Mouse (Mus musculus) adrenal gland, postnatal 25 days (tissue): ENCODE results near the gene Maml3. TPM values are rescaled to one million over a fixed set of nuclear protein-coding genes. Genes with fewer than 3 reads are reported as not detected.

ENCODE experiments used
- DNase-seq: peaks from one replicate; pipeline ENCODE4 v3.0.0; 2021; ENCODE audit warnings: mixed read lengths
- total RNA-seq: library from RNA; stranded (reverse); gene quantifications from 2 replicates; pipeline ENCODE4 v1.2.3, GENCODE M21; 2021

Gene Maml3
- total RNA-seq, 1 experiment from 2014 or later = 11.8 TPM

DNA sequence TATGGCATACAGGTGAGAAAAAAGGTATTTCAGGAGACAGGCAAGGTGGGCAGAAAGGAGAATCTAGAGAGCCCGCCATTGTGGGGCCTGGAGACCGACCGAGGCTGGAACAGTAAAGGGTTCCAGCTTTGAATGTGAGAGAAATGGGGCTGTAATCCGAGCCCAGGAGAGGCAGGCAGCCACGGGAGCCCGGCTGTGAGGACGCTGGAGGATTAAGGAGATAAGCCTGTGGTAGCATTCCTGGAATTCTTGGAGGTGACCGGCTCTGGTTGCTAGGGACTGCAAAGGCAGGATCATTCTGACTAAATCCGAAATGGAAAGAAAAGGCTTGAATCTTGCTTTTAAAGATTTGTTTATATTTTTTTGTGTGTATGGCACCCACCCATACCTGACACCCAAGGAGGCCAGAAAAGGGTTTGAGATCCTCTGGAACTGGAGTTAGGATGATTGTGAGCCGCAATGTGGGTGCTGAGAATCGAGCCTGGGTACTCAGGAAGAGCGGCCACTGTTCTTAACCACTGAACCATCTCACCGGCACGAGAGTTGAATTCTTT, 196.4 kb downstream of the Maml3 start:
- DNase-seq = no peak

DNA sequence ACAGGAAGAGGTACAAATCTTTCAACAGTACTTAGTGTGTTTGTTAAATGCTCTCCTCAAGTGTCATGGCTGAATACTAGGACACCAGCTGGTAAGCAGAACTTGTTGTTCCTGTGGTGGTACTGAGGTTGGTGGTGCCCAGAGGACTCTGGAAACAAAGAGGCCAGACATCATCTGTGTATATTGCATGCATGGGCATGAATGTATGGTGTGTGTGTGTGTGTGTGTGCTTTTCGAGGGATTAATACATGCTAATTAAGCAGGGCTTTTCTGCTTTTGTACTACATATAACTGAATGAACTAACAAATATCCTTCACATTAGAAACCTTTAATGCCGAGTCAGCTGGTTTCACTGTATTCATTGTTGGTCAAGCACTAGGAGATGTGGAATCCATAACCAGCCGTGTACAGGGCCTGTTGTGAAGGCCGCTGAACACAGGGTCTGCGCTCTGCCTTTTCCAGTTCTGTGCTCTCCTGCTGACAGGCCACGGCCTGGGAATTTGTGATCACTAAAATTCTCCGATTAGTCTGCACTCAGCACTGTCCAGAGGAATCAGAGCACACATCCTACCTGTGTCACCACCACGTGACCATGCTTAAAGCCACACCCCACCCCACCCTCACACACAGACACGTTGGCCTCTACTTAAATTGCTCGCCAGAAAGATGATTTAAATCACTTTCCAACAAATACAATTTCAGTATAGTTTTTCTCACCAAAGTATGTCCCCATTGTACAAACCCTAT, 197.6 kb downstream of the Maml3 start:
- no peak for DNase-seq

DNA sequence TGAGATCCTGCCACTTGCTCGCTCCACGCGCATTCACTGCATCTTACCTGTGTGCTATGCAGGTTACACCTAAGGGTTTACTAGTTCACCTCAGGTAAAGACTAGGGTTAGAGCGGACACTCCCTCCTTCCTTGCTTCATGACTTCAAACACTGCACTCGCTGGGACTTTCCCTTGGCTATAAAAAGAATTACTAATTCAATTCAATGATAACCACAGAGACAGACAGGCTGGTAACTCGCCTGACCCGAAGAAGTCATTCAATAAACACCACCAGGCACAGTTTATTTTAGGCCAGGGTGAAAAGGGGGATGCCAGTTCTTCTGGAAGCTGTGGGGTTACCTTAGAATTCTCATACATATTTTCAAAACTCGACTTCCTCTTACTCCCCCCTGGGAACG, 199.0 kb downstream of the Maml3 start:
- no peak for DNase-seq

DNA sequence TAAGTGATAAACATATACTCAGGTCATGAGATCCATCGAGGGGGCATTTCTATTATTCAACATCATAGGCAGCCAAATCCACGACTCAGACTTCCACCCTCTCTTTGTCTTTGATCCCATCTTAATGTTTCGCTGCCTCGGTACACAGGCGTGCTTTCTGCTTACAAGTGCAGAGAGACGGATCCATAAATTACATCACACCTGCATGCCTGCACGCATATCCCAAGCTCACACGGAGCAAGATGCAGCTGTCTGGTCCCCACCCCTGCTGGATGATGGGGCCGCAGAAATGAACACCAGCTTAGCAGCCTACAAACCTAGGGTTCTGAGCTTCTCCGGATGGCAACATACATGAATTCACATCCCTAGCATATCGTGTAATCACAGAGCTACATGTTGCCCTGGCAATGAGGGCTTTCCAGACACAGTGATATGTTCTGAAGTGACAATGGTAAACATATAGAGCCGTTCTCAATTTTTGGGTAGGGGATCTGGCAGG, 200.5 kb downstream of the Maml3 start:
- DNase-seq = no peak

DNA sequence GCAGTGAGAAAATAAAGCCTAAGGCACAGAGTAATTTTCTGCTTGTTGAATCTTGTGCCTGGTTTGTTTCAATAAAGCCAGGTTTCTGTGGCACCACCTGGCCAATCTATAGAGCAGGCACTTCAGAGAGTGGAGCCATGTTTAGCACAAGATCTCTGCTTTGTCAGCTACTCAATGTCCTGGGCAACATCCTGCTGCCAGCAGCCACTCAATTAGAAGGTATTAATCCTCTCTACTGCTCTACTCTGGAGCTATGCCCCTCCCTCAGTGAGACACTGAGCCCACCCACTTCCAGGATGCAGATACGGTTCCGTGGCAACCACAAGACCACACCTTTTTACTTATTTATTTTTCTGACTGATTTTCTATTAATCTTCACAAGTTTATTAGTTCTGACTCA, 203.7 kb downstream of the Maml3 start:
- DNase-seq = no peak

DNA sequence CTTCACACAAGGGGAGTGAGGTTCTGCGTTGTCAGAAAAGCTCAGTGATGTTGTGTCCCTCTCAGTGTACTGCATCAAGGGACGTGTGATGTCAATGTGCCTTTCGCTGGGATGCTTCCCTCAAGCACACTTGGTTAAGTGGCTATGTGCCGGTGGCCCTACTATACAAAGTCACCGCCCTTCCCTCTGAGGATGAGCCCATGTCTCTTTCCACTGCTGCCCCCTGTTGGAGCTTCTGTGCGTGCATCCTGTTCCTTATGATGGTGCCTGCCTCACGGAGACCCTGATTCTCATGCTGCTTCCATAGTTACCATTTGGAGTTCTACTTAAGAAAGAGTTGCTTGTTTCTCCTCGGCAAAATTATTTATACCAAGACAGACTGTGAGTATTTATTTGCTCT, 210.4 kb downstream of the Maml3 start:
- DNase-seq = no peak

DNA sequence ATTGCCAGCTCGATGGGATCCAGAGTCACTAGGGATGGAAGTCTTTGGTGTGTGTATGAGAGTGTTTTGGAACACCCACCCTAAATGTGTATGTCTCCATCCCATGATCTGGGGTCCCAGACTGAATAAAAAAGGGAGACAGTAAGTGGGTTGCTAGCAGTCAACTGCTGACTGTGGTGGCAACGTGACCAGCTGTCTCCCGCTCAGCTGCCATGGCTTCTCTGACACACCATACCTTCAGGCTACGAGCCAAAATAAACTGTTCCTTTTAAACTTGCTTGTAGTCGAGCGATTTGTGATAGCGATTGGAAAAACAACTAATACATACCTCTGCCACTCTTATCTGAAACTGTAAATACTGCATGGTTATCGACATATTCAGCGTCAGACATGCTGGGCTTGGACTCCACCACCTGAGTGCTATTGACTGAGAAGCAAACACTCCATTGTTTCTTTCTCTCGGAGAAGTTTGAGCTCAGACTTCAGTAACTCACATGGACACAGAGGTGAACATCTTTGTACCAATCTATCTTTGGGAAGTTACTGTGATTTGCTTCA, 213.2 kb downstream of the Maml3 start:
- no peak for DNase-seq

DNA sequence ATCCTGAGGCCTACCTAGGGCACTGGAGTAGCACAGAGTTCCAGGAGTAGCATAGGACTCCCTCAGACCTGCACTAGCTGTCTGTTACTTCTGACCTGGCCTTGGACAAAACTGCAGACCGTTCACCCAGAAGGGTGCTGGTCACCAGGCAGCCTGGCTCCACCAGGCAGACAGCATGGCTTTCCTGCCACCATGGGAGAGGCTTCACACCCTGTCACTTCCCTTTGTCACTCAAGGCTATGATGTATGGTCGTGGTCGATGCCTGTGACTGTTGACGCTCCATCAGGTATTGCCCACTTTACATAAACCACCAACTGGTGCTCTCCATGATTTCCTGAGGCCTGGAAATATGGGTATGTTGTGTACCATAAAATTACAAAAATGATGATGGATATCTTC, 214.7 kb downstream of the Maml3 start:
- no peak for DNase-seq

DNA sequence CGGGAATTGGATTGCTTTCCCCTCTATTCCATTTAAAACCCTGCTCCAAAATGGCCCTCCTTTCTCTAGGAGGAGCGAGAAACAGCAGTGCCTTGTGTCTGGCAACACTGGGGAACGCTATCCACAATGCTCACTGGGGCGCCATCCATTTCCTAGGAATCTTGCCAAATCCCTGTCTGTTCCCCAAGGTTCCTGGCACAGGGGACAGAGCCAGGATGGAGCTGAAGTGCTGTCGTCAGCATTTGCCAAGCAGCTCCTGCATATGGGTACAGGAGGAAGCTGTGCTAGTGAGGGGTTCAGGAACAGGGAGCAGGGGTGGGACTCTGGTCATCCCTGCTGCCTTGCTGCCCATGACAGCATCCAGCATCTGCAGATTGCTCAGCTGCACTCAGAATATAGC, 215.1 kb downstream of the Maml3 start:
- peak; percentile 61 for DNase-seq

- no peak for DNase-seq
Measured at GRCm38 (mm10) chr3:51888662-51889433, 216.0 kb downstream of the Maml3 start.

DNA sequence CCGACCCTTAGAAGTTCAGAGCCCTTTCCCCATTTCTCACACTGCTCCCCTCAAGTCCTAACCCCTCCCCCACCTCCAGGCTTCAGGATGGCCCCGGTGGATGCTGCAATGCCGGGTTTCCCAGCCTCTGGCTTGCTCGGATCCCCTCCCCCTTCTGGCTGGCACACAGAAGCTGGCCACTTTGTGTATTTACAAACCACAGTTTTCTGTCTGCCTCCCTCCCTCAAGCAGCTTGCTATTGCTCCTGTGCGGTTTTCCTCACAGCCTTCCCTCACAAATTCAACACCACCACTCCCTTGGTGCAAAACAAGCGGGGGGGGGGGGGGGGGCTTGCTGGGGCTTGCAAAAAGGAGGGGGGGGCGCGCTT, 216.6 kb downstream of the Maml3 start:
- no peak for DNase-seq

DNA sequence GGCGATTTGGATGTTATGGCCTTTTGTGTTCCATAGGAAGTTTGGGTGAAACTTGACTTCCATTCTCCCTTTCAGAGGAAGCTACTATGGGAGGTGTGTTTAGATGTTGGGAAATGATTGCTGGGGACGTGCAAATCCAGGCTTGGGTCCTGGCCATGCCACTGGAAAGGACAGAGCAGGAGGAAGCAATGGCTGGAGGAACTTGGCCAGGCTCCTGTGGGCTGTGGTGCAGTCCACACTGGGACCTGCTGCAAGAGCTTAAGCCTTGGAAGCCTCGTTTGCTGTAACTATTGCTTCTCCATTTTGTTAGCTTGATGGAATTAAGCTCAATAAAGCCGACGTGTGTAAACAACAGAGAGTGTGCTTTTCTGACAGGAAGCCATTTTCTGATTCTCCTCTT, 219.0 kb downstream of the Maml3 start:
- DNase-seq = peak; percentile 23

DNA sequence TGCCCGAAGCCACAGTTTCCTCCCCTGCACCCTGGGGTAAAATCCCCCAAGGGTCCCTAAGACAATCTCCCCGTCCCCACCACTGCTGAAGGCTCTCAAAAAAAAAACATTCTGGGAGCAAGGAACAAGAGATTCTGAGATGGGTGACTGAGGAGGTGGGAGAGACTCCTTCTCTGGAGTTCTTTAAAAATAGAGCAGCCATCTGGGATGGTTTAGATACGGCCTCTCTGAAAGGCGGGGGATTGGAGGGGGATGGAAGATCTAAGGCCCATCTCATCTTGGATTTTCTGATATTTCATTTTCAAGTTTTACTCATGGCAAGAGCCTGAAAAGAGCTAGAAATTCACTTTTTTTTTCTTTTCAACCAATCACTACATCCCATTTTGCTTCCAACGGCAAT, 219.4 kb downstream of the Maml3 start:
- no peak for DNase-seq

- peak; percentile 8 for DNase-seq
Measured at GRCm38 (mm10) chr3:51881981-51882380, 222.9 kb downstream of the Maml3 start.

DNA sequence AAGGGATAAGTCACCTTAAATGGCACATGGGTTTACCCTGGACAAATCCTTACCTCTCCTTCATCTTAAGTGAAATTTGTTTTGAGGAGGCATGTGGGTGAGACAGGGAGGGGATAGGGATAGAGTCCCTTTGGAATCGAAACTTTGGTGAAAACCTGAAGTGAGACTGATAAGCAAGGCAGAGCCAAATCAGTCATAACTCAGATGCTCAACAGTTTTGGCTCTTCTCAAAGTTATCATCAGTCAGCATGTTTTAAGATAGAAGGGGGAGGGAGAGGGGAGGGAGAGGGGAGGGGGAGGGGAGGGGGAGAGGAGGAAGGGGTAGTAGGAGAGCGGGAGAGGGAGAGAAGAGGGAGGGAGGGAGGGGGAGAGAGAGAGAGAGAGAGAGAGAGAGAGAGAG, 223.5 kb downstream of the Maml3 start:
- DNase-seq = no peak

DNA sequence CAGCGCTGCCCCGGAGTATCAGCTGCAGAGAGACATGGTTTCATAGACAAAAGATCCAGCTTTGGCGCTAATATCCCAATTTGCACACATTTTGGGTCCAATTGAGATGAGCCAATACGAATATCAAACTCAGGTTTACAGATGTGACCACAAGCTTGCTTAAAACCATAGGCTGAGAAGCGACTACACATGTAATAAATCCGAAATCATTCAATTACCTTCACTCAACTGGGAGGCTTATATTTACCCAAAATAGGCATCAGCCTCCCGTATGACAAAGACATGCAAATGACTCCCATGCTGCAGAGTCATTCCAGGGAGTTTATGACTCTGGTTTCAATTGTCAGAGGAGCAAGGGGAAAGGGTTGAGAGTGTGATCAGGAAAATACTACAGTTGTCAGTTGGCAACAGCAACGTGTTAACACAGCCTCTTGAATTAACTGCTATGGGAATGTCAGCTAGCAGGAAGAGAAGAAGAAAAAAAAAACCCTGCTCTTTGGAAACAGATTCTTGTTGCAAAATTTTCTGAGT, 224.3 kb downstream of the Maml3 start:
- no peak for DNase-seq

DNA sequence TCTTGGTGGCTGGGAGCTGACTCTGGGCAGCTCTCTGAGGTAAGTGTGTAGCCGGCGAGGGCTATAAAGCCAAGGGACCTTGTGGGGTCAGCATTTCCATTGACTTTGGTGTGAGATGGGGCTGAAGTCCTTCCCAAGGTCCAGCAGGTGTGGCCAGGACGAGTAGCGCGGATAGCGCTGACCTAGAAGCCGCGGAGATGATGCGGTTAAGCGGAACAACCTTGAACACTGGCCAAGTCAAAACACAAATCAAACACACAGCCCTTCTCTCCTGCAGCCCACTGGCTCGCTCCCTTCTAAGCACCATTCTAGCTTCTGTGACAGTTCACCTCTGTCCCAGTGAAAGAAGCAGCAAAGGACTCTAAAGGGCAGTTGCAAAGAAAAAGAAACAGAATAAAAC, 225.7 kb downstream of the Maml3 start:
- DNase-seq = peak; percentile 47

DNA sequence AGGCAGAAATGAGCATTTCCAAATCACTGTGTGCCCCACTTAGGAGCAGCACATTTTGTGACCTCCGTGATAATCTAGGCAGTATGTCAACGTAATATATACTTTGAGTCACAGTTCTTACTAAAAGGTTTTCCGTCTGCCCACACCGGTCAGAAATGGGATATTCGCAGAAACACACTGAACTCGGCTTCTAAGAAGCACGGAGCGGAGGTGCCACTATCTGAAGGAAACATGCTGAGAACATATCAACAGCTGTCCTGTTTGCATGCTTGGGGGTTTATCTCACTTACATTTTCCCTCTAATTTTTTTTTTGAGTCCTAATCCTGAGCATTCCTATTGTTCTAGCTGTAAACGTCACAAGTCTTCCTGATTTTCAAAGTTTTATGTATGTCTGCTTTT, 226.3 kb downstream of the Maml3 start:
- DNase-seq = no peak

DNA sequence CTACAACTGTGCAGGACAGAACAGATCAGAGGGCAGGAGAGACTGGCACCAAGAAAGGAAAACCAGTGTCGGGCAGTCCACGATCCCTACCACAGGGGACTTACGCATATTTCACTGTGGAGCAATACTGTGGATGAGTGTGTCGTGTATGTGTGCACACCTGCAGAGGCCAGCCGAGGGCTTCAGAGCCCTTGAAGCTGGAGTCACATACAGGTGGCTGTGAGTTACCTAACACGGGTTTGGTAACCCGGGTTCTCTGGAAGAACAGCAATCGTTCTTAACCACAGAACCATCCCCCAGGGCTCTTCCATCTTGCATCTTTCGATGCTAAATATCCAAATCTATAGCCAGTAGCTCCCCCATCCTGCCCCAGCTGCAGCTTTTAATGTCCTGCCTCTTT, 228.1 kb downstream of the Maml3 start:
- no peak for DNase-seq

- no peak for DNase-seq
Measured at GRCm38 (mm10) chr3:51875629-51876028, 229.2 kb downstream of the Maml3 start.

DNA sequence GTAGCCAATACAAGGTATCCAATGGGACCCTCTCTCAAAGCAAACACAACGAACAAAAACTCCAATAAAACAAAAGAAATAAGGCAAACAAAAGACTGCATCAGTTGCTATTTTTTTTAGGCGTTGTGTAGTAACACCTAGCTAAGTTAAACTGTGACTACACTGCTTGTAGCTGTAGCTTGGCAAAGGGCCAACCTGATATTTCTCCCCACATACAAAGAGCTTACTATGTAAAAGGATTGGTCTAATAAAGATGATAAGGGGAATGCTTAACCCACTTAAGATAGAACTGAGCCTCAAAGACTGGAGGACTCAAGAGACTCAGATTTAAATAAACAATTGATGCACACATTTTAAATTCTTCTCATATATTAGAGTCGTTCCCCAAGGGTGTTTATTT, 230.6 kb downstream of the Maml3 start:
- no peak for DNase-seq

GRCm38 (mm10) chr3:51872771-51873170, 232.1 kb downstream of the Maml3 start:
- DNase-seq = no peak

DNA sequence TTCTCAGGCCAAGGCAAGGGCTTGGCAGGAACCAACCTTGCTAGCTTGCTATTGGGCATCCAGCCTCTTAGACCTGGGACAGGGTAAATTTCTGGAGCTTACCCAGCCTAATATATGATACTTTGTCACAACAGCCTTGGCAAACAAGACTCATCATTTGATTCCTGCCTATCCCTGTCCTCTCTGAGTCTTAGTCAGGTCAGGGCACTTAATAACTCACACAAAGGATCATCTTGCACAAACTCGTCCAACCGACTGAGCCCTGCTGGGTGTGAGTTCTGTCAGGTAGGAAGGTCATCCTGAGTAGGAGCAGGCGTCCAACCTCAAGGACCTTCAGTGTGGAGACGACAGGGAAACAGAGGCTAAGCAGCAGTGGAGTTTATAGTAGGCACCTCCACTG, 233.5 kb downstream of the Maml3 start:
- no peak for DNase-seq
